Mouse (Mus musculus): ENCODE measurements around the gene Maml3.

The Maml3 gene

DNA sequence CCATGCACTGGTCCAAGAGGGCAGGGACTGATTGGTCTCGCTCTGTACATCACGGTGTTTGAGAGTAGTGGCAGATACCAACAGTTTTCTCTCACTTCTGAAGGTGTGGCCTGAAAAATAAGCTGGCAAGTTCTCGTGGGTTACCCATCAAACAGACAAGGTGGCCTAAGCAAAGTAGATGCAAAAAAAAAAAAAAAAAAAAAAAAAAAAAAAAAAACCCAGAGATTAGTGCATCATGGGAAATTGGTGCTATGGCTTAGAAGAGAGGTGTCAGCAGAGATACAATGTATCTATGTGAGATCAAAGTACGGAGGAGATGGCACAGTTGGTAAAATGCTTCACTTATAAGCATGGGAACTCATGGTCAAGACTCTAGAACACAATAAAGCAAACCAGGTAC lies 229.2 kb downstream of the Maml3 start:
- DNase-seq (ENCODE audit: low read depth, low spot score) = no peak

DNA sequence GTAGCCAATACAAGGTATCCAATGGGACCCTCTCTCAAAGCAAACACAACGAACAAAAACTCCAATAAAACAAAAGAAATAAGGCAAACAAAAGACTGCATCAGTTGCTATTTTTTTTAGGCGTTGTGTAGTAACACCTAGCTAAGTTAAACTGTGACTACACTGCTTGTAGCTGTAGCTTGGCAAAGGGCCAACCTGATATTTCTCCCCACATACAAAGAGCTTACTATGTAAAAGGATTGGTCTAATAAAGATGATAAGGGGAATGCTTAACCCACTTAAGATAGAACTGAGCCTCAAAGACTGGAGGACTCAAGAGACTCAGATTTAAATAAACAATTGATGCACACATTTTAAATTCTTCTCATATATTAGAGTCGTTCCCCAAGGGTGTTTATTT lies 230.6 kb downstream of the Maml3 start:
- no peak for DNase-seq (ENCODE audit: low read depth, low spot score)

DNA sequence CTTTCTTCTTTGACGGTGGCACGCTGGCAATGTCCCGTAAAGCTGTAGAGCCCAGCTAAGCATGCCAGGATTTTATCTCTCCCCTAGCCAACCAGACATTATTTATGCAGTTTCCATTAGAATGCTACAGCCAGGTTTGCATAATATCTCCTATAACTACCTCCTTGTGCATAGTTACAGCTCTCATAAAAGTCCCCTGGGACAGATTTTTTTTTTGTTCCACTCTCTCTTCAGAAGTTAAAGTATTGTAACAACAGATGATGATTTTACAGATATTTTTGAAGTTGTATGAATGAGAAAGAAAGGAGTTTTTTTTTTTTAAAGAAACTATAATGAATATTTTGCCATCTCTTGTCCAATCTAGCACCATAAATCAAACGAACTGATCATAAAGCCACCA lies 232.1 kb downstream of the Maml3 start:
- no peak for DNase-seq (ENCODE audit: low read depth, low spot score)

DNA sequence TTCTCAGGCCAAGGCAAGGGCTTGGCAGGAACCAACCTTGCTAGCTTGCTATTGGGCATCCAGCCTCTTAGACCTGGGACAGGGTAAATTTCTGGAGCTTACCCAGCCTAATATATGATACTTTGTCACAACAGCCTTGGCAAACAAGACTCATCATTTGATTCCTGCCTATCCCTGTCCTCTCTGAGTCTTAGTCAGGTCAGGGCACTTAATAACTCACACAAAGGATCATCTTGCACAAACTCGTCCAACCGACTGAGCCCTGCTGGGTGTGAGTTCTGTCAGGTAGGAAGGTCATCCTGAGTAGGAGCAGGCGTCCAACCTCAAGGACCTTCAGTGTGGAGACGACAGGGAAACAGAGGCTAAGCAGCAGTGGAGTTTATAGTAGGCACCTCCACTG lies 233.5 kb downstream of the Maml3 start:
- DNase-seq (ENCODE audit: low read depth, low spot score) = no peak

DNA sequence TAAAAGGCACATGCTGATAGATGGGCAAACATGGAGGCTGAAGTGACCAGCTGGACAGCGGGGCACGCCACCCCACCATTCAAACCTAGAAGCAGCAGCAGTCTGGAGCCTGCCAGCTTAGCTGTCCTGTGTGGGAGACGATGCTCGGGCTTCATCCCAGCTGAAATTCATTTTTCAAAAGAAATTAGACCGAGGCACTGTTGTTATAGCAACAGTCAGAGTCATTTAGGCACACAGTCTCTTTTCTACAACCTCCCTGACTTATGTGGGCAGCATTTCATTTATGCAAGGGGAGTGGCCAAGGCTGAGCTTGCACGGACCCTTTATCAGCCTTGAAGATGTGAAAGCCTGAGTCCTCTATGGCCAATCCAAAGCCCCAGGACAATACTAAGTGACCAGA lies 234.9 kb downstream of the Maml3 start:
- DNase-seq (ENCODE audit: low read depth, low spot score) = no peak

DNA sequence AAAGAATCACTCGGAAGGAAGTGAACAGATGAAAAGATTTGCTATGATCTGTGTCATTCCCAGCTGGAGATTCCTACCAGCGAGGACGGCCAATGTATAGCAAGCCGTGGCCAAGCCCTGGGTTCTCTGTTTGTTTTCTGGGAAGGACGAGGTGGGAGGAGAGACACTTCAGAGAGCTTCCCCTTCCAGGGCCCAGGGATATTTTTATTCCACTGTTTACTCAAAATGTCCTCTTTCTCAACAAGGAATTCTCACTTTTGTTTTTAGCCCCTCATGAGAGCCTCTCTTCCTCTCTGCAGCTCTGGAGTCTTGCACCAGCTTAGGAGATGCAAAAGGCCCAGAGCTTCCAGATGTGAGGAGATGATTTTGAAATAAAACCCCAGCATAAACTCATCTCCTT lies 236.0 kb downstream of the Maml3 start:
- DNase-seq (ENCODE audit: low read depth, low spot score) = no peak

DNA sequence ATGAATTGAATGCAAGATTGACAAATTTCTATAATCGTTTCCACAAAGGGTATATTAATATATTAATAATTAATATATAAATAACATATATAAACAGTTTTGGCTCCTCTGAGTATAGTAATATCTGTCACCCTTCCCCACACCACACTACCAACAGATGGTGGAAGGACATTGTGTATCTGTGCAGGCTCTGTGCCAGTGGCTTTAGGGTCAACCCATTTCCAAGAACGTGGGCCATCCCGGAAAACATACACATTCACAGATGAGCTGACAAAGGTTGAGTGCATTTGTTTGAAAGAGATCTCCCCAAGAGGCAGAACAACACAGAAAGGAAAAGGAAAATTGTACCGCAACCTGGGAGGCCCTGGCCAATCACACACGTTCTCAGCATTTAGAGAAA lies 238.4 kb downstream of the Maml3 start:
- no peak for DNase-seq (ENCODE audit: low read depth, low spot score)

DNA sequence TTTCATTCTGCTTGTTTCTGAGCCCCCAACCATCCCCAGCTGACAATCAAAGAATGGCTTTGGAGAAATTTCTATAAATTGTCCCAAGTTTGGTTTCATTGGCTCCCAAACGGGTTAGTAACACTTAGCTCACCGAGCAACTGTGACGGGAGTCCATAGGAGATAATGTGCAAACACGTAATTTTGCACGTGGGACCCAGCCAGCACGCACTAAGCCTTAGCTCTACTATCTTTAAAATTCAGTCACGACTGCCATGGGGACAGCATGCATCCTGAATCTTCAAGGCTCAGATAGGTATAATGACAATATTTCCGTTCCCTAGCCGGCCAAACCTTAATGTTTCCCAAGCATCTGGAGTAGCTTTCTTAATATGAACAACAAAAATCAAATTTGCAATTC lies 243.2 kb downstream of the Maml3 start:
- no peak for DNase-seq (ENCODE audit: low read depth, low spot score)

DNA sequence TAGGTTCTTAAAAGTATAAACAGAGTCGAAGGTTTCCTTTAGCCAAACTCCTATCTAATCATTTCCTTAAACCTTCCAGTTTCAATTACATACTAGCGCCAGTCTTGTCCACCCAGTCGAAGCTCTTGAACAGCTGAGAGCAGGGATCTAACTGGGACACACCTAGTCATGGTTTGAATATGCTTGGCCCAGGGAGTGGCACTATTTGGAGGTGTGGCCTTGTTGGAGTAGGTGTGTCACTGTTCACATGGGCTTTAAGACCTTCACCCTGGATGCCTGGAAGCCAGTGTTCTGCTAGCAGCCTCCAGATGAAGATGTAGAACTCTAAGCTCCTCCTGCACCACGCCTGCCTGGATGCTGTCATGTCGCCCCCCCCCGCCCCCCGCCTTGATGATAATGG lies 244.4 kb downstream of the Maml3 start:
- DNase-seq (ENCODE audit: low read depth, low spot score) = no peak

DNA sequence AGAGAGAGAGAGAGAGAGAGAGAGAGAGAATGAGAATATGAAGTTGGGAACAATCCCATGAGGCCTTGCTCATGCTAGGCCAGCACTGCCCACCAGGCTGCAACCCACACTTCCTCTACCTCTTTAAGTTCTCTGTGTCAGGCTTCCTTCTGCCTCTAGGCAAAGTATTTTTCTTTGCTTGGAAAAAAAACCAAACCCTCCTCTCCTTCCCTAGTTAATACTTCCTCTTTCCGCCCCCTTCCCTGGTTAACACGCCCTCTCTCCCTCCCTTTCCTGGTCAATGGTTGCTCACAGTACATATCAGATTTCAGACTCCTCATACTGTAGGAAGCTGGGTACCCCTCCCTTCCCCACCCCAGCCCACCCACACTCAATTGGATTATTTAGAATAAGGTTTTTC lies 245.7 kb downstream of the Maml3 start:
- no peak for DNase-seq (ENCODE audit: low read depth, low spot score)

DNA sequence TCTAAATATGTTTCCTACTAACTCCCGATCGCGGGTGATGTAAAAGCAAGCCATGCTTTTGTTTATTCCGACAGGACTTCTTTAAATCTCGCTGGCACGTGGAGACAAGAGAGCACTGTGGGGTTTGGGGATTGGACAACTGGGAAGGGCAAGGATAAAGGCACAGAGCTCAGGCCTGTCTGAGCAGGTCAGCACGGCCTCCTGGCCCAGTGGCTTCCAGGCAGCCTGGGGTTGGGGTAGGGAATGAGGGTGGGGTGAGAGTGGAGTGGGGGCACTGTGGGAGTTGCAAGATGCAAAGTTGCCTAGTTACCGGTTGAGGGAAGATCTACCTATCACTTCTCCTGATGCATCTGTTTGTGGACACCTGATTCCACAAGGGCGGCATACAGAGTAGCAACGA lies 250.7 kb downstream of the Maml3 start:
- DNase-seq (ENCODE audit: low read depth, low spot score) = no peak

DNA sequence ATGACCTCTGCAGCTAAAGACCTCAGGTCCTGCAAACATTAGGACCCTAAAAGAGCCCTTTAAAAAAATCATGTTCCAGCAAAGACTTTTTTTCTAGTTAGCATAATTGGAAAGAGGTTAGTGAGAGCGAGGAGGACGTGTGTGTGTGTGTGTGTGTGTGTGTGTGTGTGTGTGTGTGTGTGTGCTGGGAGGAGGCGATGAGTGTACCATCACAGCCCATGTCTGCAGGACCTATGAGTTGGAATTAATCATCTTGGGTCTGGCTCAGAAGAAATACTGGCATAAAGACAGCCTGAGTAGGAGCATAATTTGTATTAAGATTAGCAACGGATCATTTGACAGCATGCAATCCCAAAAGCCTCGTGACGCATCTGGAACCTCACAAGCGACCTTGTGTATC lies 251.3 kb downstream of the Maml3 start:
- no peak for DNase-seq (ENCODE audit: low read depth, low spot score)

DNA sequence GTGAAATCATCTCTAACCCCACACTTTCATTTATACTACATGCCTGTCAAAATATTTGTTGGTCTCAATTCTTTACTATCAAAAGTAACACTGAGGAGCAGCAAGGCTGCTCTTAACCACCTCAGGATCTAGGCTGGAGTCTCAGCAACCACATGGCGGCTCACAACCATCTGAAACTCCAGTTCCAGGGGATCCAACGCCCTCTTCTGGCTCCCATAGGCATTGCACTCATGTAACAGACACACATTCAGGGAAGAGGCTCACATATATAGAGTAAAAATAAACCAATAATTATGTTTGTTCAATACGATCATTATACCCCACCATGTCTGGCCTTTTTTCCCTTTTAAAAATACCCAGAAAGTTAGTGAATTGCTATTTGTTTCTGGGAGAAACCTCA lies 252.2 kb downstream of the Maml3 start:
- no peak for DNase-seq (ENCODE audit: low read depth, low spot score)

DNA sequence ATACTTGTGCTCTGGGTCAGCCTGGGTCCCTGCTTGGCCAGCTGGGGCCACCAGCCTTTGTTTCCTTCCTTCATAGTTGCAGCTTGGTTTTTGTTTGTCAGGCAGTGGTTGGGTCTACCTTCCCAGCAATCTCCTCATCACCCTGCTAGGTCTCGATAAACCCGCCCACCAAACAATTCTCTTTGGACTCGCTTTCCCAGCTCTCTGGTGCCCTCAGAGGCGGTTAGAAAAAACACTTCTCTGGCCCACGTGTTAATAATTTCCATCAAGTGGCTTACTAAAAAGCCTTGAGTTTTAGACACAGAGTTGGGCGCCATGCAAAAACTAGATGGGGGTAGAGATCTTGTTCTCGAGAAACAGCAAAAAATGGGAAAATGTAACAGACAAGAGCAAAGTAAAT lies 253.3 kb downstream of the Maml3 start:
- DNase-seq (ENCODE audit: low read depth, low spot score) = no peak

DNA sequence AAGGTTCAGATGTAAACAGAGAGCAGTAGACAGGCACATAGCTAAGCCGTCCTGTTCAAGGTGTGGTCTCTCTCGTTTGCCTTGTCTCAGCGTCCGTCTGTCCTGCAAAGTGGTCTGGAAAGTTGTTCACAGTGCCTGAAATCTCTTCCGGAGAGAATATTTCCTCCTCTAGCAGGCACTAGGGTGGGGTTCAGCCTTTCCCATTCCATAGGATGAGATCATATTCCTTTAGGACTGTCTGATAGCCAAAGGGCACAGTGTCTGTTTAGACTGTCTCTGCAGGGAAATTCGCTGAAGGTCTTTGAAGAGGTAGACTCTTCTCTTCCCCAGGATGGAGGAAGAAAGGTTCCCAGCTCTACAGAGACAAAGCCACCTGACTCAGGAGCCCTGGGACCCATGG lies 255.4 kb downstream of the Maml3 start:
- DNase-seq (ENCODE audit: low read depth, low spot score) = no peak

DNA sequence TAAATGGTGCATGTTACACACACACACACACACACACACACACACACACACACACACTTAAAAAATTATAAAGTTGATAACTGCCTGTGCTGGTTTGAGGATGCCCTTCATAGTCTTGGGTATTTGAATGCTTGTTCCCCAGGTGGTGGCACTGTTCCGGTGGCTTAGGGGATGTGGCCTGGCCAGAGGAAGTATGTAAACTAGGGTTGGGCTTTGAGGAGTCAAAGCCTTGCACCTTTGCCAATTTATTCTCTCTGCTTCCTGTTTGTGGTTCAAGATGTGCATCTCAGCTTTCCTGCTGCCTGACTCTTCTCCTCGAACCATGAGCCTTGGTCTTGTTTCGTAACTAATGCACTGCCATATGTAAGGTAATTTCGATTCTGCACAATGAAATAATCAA lies 257.6 kb downstream of the Maml3 start:
- DNase-seq (ENCODE audit: low read depth, low spot score) = no peak

DNA sequence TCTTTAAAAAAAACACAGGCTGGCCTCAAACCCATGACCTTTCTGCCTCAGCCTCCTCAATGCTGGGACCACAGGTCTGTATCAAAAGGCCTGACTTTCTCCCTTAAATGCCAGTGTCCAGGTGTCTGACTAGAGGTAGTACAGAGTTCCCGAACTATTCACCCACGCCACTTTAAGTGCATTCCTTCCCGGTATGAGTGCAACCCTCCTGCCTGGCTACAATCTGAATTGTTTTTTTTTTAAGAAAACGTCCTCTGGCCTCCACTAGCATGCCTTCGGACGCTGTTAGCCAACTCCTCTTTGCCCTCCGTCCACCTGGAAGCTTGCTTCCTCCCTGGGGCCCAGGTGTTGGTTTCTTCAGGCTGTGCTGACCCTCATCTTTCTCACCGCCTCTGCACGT lies 260.6 kb downstream of the Maml3 start:
- DNase-seq (ENCODE audit: low read depth, low spot score) = no peak

DNA sequence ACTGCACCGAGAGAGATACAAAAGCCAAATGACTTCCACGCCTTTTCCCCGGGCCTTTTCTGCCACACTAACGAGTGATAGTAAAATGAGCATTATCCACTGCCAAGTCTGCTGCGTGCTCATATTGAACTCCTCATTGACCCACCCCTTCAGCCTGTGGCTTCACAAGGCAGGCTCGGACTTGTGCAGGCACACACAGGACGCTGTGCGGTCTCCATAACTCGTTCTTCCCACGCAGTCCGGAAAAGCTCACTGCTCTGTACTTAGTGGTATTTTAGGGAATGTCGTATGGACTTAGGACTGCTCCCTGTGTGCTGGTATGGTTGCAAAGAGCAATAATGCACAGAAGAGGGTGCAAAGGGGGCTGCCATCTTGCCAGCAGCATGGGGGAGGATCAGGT lies 262.7 kb downstream of the Maml3 start:
- no peak for DNase-seq (ENCODE audit: low read depth, low spot score)

DNA sequence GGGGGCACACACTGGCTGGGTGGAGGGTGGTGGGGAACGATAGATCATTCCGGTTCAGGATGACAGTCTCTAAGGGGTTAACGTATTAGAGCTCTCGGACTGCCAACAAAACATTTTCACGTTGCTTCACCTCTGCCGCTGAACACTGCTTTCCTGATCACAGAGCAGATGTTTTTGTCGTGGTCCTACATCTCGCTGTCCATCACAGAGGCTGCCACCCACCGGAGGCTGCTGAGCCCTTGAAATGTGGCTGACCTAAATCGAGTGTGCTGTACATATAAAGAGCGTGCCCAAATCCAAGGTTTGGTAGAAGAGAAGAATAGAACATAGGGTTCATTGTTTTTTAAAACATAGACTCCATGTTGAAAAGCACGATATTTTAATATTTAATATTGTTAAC lies 263.3 kb downstream of the Maml3 start:
- no peak for DNase-seq (ENCODE audit: low read depth, low spot score)

DNA sequence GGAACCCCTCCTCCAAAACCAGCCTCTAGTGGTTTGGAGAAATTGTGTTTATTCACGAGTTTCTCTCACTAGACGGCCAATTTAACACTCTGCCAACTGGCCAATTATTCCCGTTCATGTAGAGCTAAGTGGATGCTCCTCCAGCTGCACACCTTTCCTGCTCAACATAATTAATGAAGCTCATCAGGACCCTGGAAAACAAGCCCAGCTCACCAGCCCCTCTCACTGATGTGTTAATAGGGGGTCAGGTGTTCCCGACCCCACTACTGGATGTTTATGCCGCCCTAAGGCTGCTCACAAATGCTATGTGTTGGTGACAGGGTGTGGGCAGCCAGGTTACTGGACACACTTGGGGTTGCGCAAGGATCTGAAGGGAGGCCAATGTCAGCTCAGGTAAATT lies 263.7 kb downstream of the Maml3 start:
- no peak for DNase-seq (ENCODE audit: low read depth, low spot score)

DNA sequence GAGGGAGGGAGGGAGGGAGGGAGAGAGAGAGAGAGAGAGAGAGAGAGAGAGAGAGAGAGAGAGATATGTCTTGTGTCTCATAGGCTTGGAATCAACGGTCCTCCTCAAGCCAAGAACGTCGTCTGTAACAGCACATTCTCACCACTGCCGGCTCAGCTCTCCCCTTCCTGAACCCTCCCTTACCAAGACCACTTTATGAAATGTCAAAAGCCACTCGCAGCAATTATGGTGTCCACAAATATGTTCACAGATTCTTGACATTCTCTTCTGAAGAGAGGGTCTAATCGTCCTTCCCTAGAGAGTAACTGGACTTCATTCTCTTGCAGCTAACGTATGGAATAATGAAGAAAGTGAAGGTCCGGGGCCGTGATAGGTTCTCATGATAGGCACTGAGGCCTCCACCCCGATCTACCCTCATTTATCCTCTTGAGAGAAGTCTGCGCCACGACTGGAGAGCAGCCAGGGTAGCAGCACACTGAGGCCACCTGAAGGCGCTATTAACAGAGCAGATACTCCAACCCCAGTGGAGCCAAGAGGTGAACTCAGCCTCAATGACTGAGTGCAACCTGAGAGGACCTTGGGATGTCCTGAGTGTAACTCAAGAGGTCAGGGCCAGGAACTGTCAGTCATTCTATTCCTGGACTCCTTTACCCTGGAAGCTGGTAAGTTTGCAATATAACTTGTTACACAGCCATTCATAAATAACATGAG lies 264.6 kb downstream of the Maml3 start:
- DNase-seq (ENCODE audit: low read depth, low spot score) = no peak

DNA sequence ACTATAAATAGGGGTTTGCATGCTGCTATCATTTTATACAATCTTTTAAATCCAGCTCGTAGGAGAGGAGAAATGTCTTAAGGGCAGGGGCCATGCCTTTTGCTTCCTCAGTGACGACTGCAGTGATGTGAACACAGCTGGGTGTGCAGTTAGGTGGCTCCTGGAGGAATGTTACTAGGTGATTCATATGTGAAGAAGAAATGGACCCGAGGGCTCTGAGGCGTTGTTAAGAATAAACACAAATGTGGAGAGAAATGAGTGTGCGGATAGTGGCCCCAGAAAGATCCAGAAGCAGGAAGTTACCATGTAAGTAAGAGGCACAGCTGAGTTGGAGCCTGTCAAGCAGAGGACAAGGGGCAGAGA lies 265.5 kb downstream of the Maml3 start:
- no peak for DNase-seq (ENCODE audit: low read depth, low spot score)

DNA sequence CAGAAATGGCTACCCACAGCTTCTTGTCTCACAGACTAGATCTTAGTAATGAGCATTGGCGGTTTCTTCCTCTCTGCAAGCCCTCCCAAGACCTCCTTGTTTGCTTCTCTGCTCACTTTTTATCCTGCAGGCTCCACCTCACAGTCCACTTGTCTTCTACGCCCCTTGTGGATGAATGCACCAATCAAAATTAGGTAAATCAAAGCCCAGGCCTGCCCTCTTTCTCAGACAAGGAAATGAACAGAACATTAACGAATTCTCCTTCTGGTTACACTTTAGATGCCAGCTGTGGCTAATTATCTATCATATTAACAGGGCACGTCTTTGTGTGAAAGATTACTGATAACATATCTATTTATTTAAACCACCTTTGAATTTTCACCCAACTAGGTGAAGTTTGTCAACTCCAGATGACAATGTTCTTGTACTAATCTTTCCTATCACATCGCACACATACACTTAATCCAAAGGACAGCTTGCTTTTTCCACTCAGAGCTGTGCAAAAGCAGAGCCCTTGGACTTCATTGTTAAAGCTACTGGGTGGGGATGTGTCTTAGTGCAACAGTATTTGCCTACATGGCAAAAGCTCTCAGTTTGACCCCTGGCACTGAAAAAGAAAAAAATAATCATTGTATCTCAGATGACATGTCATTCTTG lies 266.1 kb downstream of the Maml3 start:
- DNase-seq (ENCODE audit: low read depth, low spot score) = no peak

DNA sequence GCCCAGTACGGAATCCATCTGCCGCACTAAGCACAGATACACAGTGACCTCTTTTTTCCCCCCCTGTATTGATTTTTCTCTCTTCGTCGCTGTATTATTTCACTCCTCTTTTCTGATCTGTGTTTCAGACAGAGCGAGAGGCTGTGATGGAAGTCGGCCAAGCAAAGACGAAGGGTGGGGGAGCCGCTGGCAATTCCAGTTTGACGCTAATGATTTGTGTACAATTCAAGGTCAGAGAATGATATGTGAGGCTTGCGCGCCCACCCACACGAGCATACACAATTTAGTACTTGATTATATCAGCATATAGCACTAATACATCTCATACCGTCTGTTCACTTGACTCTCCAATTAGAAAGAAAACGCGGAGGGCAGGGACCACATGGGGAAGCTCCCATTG lies 271.9 kb downstream of the Maml3 start:
- DNase-seq (ENCODE audit: low read depth, low spot score) = no peak
